Mouse (Mus musculus) urinary bladder, postnatal 36 days (tissue): ENCODE data around the gene Rtn4rl1.

Experiments
- DNase-seq, 2 experiments: peaks; one replicate each; pipeline ENCODE4 v3.0.0; 2022; ENCODE audit warnings: low spot score in 2 of 2, mixed read lengths in 1 of 2

Gene Rtn4rl1

DNA sequence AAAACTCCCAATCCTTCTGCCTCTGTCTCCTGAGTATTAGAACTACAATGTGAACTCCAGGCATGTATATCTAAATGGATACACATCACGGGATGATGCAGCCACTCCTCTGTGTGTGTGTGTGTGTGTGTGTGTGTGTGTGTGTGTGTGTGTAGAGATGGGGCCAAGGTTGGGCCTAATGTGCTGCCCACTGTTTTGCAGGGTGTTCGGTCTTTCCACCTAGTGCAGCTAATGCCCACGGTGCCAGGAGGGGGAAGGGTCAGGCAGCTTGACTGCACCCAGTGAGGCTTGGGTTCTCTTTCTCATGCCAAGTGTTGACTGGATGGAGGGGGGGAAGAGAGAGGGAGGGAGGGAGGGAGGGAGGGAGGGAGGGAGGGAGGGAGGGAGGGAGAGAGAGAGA lies 19.3 kb downstream of the Rtn4rl1 start:
- DNase-seq: no peak

DNA sequence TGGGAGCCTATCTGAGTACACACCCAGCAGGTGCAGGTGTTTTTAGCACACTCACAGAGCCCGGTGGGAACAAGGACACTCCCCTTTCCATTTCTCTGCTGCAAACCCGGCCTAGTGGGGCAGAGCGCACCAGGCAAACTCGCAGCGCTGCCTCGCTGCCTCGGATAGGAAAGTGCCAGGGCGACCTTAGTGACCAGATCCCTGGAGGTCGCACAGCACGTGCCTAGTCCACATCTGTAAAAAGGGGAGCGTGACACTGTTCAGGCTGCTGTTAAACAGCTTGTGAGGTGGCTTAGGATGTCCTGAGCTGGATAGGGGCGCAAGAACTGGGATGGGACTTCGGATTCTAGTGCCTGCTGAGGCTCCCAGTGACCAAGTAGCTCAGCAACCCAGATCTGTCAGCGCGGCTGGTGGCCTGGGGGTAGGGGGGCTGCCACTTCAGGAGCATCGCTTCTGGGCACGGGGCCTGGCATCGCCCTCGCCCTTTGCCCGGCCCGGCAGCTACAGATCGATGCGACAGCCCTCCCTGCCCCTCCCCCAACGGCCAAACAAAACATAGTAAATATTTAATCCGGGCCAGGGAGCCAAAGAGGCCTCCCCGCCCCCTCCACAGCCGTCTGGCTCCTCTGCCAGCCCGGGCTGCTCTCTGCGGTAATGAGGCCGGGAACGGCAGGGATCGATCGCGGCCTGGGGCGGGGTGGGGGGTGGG lies 19.9 kb downstream of the Rtn4rl1 start:
- peak; percentile 77 to 80 for DNase-seq

DNA sequence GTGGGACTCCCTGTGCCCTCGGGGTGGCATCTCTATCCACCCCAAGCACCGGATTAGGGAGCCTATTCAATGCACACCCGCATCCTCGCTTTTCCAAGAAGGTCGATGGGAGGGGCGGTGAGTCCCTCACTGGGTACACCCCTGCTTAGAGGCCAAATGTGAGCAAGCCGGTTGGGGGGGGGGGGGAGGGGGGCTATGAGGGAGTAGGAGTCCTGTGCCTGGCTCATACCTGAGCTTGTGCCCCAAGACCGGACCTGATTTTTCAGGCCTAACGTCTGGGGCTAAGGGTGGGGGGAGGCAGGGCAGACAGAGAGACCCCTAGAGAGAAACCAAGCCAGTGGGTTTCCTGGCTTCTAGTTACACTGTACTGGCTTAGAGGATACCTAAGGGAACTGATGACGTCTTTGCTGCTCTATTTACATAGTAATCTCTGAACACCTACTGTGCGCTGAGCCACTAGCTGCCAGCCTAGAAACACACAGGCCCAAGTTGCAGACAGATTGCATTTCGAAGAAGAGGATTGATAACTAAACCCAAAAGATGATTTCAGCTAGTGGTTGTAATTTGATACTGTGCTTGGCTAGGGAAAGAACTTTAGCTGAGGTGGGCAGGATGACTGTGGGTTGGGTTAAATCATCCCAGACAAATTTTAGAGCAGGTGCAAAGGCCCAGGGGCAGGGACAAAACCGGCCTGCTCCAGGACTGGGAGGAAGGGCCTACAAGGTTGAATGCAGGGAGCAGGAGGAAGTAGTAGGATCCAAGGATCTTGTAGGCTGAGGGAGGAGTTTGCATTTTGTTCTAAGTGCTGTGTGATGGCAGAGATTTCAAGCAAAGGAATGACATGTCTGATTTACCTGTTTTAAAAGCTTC lies 20.7 kb downstream of the Rtn4rl1 start:
- DNase-seq: no peak

DNA sequence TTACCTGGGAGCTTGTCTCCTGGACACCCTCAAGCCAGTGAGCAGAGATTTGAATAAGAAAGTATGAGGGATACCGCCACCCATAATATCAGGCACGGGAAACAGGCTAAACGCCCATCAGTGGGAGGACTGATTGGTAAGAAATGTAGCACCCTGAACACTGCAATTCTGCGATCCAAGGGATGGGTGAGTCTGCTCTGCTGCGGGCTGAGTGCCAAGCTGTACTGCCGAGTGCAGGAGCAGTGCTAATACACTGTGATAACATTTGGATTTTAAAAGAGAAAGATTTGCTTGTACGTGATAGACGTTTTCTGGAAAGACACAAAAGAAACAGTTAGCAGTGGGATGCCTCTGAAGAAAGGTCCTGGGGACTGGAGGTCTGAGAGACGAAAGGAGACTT lies 26.5 kb downstream of the Rtn4rl1 start:
- peak; percentile 33 to 45 for DNase-seq

DNA sequence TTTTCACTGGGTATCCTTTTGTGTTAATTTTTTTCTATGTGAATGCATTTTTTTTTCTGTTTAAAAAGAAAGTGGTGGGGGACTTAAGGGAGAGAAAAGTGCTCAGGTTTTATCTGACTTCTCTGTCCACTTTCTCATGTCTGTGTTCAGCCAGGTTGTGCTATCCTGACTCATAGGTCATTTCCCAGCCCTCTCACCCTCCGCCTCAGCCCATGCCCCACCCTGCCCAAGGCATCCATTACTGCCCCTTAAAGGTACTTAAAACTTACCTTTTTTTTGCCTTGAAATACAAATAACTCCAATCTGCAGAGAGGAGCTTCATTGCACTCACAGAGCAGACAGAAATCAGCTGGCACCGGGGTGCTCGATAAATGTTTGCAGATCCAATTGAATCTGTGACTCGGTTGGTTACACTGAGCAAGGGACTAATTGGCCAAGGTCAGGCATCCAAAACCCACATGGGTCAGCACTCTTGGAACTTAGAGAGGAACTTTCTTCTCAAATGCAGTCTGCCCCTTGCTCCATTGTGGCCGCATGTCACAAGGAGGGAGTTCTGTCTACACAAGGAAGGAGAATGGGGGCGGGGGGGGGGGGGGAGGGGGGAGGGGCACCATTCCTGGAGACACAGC lies 27.0 kb downstream of the Rtn4rl1 start:
- DNase-seq: no peak

DNA sequence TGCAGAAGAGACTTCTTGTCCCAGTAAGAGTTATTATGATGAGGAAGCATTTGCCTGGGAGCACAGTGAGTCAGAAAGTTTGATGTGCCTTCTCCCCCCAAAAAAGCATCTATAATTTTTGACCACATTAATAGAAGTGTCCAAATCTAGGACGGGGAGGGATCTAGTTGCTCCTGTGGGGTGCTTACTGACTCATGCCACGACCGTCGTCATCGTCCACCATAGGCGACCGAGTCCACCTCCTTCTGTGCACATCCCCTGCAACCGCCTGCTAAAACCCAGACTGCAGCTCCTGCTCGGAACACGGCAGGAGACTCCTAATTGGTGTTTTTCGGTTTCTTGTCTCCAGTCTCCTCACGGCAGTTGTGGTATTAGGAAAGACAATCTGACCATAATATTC lies 30.5 kb downstream of the Rtn4rl1 start:
- no peak for DNase-seq

DNA sequence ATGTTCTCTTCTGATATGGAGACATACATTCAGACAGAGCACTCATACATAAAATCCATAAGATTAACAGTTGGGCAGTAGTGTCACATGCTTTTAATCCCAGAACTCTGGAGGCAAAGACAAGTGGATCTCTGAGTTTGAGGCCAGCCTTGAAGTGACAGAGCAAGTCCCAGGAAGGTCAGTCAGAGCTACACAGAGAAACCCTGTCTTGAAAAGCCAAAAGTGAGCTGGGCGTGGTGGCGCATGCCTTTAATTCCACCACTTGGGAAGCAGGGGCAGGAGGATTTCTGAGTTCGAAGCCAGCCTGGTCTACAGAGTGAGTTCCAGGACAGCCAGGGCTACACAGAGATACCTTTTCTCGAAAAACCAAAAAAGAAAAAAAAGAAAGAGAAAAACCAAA lies 31.3 kb downstream of the Rtn4rl1 start:
- DNase-seq: no peak

DNA sequence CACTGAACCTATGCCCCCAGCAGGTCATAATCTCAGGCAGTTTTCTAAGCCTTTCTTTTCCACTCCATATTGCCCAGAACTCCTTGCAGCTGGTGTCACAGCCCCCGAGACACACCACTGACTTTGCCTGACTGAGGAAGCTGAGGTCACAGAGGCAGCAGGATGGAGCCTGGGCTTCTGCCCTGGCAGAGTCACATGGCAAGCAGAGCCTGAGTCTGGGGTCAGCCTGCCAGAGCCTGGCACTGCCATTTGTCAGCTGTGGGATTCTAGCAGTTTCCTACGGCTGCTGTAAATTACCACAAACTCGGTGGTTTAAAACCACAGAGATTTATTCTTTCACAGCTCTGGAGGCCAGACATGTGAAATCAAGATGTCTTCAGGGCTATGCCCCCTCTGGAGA lies 34.0 kb downstream of the Rtn4rl1 start:
- no peak for DNase-seq

DNA sequence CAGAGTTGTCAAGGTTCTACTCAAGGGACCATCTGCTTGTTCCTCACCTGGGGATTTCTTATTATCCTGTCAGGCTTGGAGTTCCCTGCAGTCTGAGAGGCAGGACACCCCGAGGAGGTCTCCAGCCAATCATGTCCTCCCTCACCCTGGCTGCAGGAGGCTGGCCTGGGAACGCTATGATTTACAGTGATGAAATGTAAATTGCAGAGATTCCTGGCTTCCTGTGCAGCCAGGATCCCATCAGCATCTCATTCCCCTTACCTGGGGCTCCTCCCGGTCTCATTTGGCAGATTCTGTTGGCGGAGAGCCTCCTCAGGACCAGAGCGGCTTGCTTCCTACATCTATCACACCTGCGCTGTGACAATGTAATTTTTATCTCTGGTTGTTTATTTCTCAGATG lies 35.7 kb downstream of the Rtn4rl1 start:
- no peak for DNase-seq

DNA sequence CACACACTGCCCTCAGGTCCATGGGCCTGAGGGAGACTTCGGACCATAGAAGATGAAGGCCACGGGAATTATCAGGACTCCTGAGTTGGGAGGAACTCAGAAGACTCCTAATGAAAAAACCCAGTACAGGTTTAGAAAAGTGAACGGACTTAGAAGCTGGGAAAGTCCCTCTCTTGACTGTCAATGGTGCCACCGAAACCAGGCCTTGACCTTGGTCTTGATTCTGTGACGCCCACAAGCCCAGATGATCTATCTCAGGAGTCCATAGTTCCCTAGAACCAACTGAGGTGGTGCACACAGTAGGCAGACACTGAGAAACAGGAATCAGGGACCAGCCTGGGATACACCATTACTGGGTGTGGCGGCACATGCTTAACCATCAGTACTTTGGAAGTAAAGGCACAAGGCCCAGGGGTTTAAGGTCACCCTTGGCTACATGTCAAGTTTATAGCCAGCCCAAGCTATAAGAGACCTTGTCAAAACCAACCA lies 36.7 kb downstream of the Rtn4rl1 start:
- no peak for DNase-seq

DNA sequence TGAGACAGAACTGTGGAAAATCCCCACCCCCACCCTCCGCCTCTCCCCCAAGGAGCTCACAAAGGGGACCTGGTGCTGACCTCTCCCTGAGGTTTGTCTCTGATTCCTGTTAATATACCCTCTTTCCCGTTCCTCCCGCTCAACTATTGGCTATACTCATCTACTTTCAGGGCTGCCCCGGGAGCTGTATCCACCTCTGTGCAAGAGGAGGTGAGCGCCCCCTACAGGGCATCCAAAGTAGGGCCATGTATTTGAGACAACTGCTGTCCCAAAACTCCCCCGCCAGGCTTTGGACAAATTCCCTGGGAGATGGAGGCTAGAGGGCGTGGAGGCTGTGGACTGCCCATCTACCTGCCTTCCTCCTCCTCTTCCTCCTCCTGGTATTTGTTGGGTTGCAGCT lies 38.2 kb downstream of the Rtn4rl1 start:
- DNase-seq: peak; percentile 67 to 70

DNA sequence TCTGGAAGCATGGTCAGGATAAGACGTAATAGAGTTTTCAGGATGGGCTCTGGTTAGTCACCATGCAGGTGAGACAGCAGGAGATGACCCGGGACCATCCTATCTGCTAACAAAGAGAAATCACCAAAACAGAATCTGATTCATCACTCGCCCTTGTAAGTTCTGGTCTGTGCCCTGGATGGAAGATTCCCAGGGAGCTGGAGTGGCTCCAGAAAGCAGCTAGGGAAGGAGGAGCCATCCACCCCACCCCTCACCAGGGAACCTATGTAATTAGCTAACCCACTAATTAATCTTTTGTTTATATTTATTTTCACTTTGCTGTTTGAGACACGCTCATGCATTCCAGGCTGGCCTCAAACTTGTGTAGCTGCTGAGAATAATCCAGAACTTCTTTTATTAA lies 38.9 kb downstream of the Rtn4rl1 start:
- no peak for DNase-seq

DNA sequence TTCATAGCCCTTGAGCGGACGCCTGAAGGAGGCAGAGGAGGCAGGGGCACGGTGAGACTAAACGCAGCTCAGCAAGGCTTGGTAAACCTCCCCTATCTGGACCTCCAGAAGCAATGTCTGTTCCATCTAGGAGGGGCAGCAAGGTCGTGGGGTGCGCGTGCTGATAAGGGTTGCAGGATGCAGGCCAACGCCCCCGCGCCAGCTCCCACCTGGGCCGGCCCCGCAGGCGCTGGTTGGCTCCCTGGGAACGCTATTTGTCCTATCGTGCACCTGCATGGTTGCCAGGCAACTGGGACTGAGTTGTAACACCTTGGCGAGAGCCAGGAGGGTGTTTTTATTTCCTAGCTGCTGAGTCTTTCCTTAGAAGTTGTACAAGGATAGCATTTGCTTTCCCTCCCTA lies 41.2 kb downstream of the Rtn4rl1 start:
- DNase-seq: no peak

DNA sequence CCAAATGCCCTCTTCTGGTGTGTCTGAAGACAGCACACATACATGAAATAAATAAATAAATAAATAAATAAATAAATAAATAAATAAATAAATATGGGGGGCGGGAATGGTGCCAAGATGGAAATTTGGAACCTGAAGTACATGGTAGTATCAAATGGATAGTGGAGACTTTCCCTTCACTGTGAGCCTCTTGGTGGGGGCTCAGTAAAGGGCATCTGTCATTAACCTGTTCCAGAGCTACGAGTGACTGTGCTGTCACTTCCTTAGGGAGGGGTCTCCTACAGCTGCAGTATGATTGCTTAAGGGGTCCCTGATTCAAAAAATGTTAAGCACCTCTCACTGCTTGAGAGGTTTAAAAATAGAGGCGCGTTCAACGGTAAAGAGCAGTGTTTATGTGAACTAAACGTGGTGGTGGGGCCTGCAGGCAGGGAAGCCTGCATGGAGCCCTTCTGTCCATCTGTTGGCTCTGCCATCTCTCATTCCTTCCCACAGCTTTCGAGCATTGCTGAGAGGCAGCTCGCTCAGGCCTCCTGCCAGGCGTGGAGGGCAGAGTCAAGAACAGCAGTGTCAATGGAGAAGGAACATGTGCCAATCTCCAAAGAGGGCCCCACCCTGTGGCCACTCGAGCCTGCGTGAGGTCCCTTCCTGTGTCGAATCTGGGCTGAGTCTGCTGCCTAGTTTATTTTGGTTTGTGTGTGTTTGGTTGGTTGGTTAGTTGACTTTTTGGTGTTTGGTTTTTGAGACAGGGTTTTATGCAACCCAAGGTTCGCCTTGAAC lies 46.8 kb downstream of the Rtn4rl1 start:
- no peak for DNase-seq

DNA sequence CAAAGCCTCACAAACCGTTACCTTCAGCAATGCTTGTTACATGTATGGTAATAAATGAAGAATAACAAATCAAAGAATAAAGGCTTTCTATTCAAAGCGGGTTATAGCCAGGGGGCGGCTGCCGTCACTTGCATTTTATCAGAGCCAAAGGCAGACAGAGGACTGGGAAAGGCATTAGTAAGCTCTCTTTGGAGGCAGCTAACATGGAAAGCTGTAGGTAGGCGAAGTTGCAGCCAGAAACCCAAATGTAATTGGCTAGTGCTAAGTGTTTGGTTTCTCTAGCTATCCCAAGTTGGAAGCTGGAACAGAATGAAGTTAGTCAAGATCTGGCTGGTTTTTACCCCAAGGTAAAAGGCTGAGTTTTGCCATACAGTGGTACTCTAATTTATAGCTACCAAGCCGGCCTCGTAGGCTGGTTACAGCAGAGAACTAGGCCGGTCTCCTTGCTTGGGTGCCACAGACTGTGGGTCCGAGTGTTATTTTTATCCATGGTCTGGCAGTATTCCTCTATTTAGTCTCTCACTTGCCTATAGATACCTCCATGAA lies 49.2 kb downstream of the Rtn4rl1 start:
- no peak for DNase-seq

DNA sequence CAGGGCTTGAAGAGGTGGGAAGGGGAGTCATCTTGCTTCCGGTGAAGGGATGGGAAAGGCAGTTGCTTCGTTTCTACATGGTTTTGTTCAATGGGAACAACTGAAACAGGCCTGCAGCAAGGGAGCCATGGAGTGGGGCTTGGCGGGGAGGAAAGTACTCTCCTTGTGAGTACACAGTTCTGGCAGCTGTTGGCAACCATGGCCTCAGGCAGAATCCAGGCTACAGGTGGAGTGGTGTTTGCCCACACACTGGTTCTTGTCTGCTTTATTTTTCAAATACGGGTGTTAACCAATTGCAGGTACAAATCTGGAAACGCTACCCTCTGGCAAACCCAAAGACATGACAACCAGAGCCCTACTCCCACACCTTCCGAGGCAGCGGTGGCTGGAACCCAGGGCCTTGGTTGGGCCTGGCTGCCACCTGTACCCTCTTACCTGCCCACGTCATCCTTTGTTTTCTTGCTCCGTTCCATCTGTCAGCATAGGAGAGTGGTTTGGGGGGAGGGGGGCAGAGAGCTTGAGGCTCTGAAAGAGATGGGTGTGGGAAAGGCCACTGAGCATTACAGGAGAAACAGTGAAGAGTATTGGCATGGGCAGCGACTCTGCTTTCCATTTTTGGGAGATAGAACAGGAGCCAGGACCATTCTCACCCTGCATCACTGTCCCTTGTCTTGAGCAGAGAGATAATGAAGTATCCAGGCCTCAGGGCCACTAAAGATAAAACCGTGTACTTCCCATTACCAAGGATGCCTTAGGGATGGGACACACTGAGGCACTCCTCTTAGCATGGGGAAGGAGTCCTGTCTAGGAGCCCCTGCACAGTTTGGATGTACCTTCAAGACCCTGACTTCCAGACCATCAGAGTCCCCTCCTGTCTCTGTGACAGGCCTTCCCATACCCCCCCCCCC lies 51.0 kb downstream of the Rtn4rl1 start:
- no peak for DNase-seq

DNA sequence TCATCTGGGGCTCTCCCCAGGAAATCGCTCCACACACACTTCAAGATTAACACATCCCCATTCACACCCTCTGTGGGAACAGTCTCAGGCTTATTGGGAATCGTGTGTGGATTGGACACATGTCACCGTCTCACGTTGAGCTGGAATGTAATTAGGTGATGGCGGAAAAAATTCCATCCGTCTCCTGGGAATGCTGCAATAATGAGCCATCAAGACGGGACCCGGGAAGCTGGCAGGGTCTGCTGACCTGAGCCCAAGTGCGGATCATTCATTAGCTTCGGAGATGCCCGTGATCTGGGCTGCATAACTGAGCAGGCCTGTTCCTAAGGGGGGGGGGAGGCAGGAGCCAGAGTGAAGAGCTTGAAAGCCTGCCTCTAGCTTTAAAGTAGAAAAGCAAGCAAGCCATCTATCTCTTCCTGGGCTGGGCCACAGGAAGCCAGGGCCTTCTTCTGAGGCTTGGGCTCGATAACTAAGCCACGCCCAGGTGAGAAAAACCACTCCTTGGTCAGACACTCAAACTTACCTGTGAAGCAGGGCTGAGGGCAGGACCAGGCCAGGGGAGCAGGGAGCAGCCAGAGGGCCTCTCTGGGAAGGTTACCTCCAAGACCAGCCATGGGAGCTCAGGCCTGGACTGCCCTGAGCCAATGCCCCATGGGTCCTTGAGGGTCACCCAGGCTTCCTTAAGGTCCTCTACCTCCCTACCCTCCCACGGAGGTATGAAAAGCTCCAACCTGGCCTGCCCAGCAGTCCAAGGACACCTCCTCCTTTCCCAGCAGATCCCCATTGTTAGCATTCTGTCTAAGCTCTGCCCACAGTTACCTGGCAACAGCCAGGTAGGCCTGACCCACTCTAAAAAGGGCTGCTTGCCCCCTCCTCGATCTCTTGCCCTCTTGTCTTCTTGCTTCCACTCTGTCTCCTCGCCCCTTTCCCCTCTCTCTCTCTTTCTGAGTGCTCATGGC lies 52.1 kb downstream of the Rtn4rl1 start:
- DNase-seq: no peak

DNA sequence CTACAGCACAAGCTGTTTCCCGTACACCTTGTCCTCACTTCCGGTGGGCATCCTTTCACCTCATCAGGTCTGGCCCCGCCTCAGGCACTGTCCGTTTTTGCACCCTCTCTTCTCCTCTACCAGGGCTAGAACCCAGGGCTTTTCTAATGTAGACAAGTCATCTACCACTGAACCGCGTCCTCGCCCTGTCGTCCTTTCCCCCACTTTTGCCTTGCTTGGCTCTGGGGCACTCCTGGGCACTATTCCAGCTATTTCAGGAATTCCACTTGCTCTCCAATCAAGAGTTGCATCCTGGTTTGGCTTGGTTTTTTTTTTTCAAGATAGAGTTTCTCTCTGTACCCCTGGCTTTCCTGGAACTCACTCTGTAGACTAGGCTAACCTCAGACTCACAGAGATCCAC lies 53.0 kb downstream of the Rtn4rl1 start:
- peak in 1 of 2 experiments; percentile 35 for DNase-seq

DNA sequence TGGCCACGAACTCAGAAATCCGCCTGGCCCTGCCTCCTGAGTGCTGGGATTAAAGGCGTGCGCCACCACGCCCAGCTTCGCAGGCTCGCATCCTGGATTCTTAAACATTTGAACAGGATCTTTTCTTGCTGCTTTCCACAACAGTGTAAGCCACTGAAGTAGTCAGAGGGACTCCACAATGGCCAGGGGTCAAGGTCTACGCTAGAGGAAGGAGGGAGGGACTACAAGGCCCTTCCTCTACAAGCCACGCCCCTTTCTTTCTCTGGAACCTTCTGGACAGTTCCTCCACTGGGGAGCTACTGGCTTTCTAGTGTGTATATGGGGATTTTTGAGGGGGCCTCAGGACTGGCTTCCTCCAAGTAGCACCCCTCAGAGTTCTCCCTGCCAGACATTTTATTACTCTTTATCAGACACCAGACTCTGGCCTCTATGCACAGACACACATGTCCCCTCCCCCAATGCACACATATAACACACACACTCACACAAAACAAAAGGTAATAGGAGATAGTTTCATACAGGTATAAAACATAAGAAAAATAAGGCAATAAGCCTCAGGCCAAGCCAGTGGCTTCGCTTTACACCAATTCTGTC lies 53.7 kb downstream of the Rtn4rl1 start:
- no peak for DNase-seq
